Mouse (Mus musculus) heart, postnatal 0 days (tissue): Measurements from ENCODE around the gene 4933424G06Rik. TPM values are rescaled to one million over a fixed set of nuclear protein-coding genes. Genes with fewer than 3 reads are reported as not detected.

Experiments used
- ATAC-seq: fragments of 200-750 bp; cut with Nextera tagmentation; 2 replicates; pipeline ENCODE4 v1.8.0; 2017; ENCODE audit warnings: low read depth, moderate number of reproducible peaks, moderate library complexity; ENCODE audit not compliant: insufficient read depth
- DNase-seq: peaks from one replicate; pipeline ENCODE4 v3.0.0-alpha.2; 2016; ENCODE audit warnings: low spot score
- H3K27ac ChIP-seq: fragments of 300-500 bp; sonication (generic); 2 replicates; pipeline ENCODE4 v1.5.1; 2014; ENCODE audit warnings: low read depth, mild to moderate bottlenecking
- H3K27me3 ChIP-seq: fragments of 300-500 bp; sonication (generic); 2 replicates; pipeline ENCODE4 v1.6.1; 2014; ENCODE audit warnings: low read length, mixed read lengths; ENCODE audit not compliant: control insufficient read depth, insufficient read depth
- H3K36me3 ChIP-seq: fragments of 300-500 bp; sonication (generic); replicated peaks from 2 replicates; pipeline ENCODE4 v1.6.1; 2014; ENCODE audit warnings: low read length, mixed read lengths; ENCODE audit not compliant: control insufficient read depth, insufficient read depth
- H3K4me1 ChIP-seq: fragments of 300-500 bp; sonication (generic); 2 replicates; pipeline ENCODE4 v1.6.1; 2014; ENCODE audit warnings: antibody characterized with exemption; ENCODE audit not compliant: control insufficient read depth, insufficient read depth
- H3K4me2 ChIP-seq: fragments of 300-500 bp; sonication (generic); 2 replicates; pipeline ENCODE4 v1.6.1; 2014; ENCODE audit warnings: low read depth, mild to moderate bottlenecking, low read length, moderate library complexity
- H3K4me3 ChIP-seq: fragments of 300-500 bp; sonication (generic); 2 replicates; pipeline ENCODE4 v1.5.1; 2014; ENCODE audit warnings: low read depth, low read length
- H3K9ac ChIP-seq: fragments of 300-500 bp; sonication (generic); replicated peaks from 2 replicates; pipeline ENCODE4 v1.6.1; 2014; ENCODE audit warnings: low read depth, low read length, mixed read lengths
- H3K9me3 ChIP-seq: fragments of 300-500 bp; sonication (generic); replicated peaks from 2 replicates; pipeline ENCODE4 v1.6.1; 2016; ENCODE audit warnings: low read length; ENCODE audit not compliant: control insufficient read depth
- CTCF ChIP-seq: IDR thresholded peaks from 2 replicates; pipeline ENCODE4 v1.5.1; 2016; ENCODE audit warnings: antibody characterized with exemption, control low read depth, low read depth
- EP300 ChIP-seq: IDR thresholded peaks from 2 replicates; pipeline ENCODE4 v1.6.1; 2016; ENCODE audit warnings: antibody characterized with exemption, low read depth
- WGBS: fragments of 180-500 bp; shearing (Covaris S2); extraction: QIAGEN DNeasy Blood & Tissue Kit; methylation state at CpG from one replicate; pipeline ENCODE4 v1.1.7; 2014; 5-methylcytosine and 5-hydroxymethylcytosine counted together
- polyA plus RNA-seq: library from polyadenylated mRNA; unstranded; fragments of >200 nt; fragmentation: Nextera tagmentation; extraction: Ambion mirVana; gene quantifications from 2 replicates; pipeline ENCODE4 v1.2.1, GENCODE M21; 2015
- total RNA-seq: library from RNA; depleted of rRNA; stranded (reverse); fragments of >200 nt; gene quantifications from 2 replicates; pipeline ENCODE4 v1.2.3, GENCODE M21; 2014; ENCODE audit warnings: low replicate concordance

Gene 4933424G06Rik
- total and polyA plus RNA-seq, 2 experiments from 2014 or later, result not detected

GRCm38 (mm10) chr1:36683810-36684467 lies 26.0 kb upstream of the 4933424G06Rik start:
- TF ChIP-seq EP300 (no peak), CTCF (peak; percentile 88)
- H3K4me2 ChIP-seq, result no peak overlapping the region
- no peaks in the 10 kb centered on the region for H3K36me3 ChIP-seq
- H3K4me3 ChIP-seq, result no peak overlapping the region
- H3K27ac ChIP-seq, result no peak overlapping the region
- H3K27me3 ChIP-seq, result no peaks in the 10 kb centered on the region
- no peaks in the 10 kb centered on the region for H3K4me1 ChIP-seq
- peak; percentile 84; the same call in 1 of the 2 replicates for ATAC-seq
- DNase-seq, result peak; percentile 68
- H3K9ac ChIP-seq, result no peak overlapping the region; the same call in 1 of the 2 replicates
- no peaks in the 10 kb centered on the region for H3K9me3 ChIP-seq
- 11% methylated on average over 13 of the region's 13 CpGs for WGBS

- no peak for ATAC-seq
- H3K4me1 ChIP-seq, result peaks cover 8% of the 10 kb centered on the region; the same call in 1 of the 2 replicates
- no peak overlapping the region; the same call in 1 of the 2 replicates for H3K9ac ChIP-seq
- H3K9me3 ChIP-seq, result no peaks in the 10 kb centered on the region
- no peaks in the 10 kb centered on the region for H3K27me3 ChIP-seq
- peak overlapping the region; percentile 53 for H3K4me2 ChIP-seq
- peak overlapping the region; percentile 90 for H3K4me3 ChIP-seq
- peak overlapping the region; percentile 84 for H3K27ac ChIP-seq
- no peak for DNase-seq
- TF ChIP-seq CTCF (no peak), EP300 (no peak)
- WGBS, result 59% methylated on average over 11 of the region's 11 CpGs
- peaks cover 27% of the 10 kb centered on the region for H3K36me3 ChIP-seq
Measured at GRCm38 (mm10) chr1:36690671-36691235, 19.2 kb upstream of the 4933424G06Rik start.

GRCm38 (mm10) chr1:36691271-36692155 lies 18.4 kb upstream of the 4933424G06Rik start, which contains the start of gene Cox5b:
TSS of gene Cox5b (plus strand) at chr1:36691449.
- Histone ChIP-seq H3K4me1 (peaks cover 8% of the 10 kb centered on the region; the same call in 1 of the 2 replicates), H3K9me3 (no peaks in the 10 kb centered on the region), H3K36me3 (peaks cover 27% of the 10 kb centered on the region), H3K27ac (peak within 1 kb of the TSS; percentile 89), H3K9ac (peak within 1 kb of the TSS; percentile 92), H3K4me3 (peak within 1 kb of the TSS; percentile 90), H3K4me2 (peak within 1 kb of the TSS; percentile 91), H3K27me3 (no peaks in the 10 kb centered on the region)
- WGBS, result under 1% methylated on average over 68 of the region's 68 CpGs
- DNase-seq, result peak; percentile 99
- peak; percentile 96 for ATAC-seq
- no peak for TF ChIP-seq CTCF
- no peak for TF ChIP-seq EP300

- peaks cover 41% of the 10 kb centered on the region for H3K36me3 ChIP-seq
- WGBS, result 83% methylated on average over 6 of the region's 6 CpGs
- no peak overlapping the region for H3K9ac ChIP-seq
- H3K27me3 ChIP-seq, result no peaks in the 10 kb centered on the region
- DNase-seq (no peak), ATAC-seq (no peak)
- no peaks in the 10 kb centered on the region for H3K9me3 ChIP-seq
- no peak overlapping the region for H3K4me2 ChIP-seq
- TF ChIP-seq EP300 (no peak), CTCF (no peak)
- H3K4me3 ChIP-seq, result no peak overlapping the region
- H3K27ac ChIP-seq, result no peak overlapping the region
- H3K4me1 ChIP-seq, result peaks cover 8% of the 10 kb centered on the region; the same call in 1 of the 2 replicates
Measured at GRCm38 (mm10) chr1:36694871-36695270, 15.1 kb upstream of the 4933424G06Rik start.

- Histone ChIP-seq H3K27me3 (no peaks in the 10 kb centered on the region), H3K4me2 (no peak overlapping the region), H3K9ac (no peak overlapping the region), H3K4me1 (peaks cover 8% of the 10 kb centered on the region; the same call in 1 of the 2 replicates), H3K36me3 (peaks cover 56% of the 10 kb centered on the region), H3K9me3 (no peaks in the 10 kb centered on the region), H3K27ac (no peak overlapping the region), H3K4me3 (no peak overlapping the region)
- DNase-seq, result no peak
- 29% methylated on average over 6 of the region's 6 CpGs for WGBS
- no peak for ATAC-seq
- TF ChIP-seq EP300 (no peak), CTCF (peak; percentile 10; the same call in 1 of the 2 replicates)
Measured at GRCm38 (mm10) chr1:36696411-36696810, 13.5 kb upstream of the 4933424G06Rik start.
